Mouse (Mus musculus): ENCODE data around the gene Stk32c. TPM values are rescaled to one million over a fixed set of nuclear protein-coding genes. Genes with fewer than 3 reads are reported as not detected.

Gene Stk32c
- polyA plus RNA-seq (2012; rRNA removed): 0.08 and 0.13 TPM in 2 replicates

DNA sequence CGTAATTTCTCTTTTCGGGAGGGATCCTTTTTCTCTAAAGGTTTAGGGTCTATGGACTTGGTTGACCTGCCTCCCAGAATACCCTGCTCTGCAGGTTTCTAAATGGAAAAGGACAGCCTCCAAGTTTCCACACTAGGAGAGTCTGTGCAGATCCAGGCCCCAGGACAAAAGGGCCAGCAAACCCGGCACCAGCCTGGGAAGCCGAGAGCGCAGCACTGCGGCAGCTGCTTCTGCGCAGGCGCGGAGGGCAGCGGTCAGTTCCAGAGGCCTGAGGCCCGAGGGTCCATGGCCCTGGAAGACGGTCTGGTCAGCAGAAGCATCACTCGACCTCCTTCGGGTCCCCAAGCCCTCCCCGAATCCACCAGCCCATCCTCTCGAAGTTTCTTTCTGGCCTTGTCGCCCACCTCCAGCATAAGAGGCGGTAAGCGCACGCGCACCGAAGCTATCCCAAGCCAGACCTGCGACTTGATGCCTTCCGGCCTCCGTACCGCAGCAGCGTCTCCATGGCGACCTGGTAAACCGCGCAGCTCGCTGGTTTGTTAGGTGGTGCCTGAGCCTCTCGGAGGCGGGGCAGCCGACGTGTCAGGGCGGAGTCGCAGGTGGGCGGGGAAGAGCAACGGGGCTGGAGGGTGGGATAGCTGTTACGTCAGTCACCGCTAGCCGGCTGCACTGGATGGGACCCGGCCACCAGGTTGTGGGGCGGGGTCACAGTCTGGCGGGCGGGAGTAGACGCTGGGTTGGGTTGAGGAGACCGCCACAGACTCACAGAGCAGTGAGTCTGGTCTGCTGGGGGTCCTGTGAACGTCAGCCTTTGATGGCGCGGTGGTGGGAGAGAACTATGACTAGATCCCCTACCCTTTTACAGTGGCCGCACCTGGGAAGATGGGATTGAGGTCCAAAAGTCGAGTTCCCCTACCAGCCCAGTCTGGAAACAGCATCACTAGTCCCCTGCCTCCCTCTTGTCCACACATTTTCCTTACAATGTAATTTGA is at the start of gene Stk32c, which contains the start of gene Lrrc27:
Gene Stk32c, minus strand, starts transcription at position 554 of the 992 bp plus-strand sequence.
Gene Lrrc27, plus strand, starts transcription at position 235 of the 992 bp plus-strand sequence.

DNA sequence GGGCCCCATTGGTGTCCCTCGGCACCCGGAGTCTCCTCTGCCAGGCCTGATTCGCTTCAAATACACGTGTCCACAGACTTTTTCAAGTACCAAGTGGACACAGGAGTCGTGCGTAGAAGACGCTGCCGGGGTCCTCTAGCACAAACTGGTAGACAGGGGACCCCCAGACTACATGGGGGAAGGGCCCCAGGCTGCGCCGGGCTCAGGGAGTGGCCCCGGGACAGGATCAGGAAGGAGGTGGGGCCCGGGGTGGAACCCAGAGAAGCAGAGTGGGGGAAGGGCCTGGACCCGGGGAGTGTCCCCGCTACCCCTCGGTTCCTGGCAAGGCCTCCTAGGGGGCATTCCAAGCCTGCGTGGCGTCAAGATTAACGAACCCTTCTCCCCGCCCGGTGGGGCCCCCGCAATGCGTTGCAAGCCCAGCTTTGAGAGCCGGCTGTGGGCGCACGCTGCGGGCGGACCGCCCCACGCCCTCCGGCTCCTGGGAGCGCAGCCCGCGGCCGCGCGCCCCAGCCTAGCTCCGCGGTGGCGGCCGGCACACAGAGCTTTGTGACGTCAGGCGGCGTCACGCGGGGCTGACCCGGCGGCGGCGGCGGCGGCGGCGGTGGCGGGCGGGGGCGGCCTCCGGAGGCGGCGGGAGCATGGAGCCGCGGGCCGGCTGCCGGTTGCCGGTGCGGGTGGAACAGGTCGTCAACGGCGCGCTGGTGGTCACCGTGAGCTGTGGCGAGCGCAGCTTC is 34.9 kb upstream of the Stk32c start, which contains the start of gene Pwwp2b:
Gene Pwwp2b, plus strand, starts transcription at position 602 of the 734 bp plus-strand sequence.

DNA sequence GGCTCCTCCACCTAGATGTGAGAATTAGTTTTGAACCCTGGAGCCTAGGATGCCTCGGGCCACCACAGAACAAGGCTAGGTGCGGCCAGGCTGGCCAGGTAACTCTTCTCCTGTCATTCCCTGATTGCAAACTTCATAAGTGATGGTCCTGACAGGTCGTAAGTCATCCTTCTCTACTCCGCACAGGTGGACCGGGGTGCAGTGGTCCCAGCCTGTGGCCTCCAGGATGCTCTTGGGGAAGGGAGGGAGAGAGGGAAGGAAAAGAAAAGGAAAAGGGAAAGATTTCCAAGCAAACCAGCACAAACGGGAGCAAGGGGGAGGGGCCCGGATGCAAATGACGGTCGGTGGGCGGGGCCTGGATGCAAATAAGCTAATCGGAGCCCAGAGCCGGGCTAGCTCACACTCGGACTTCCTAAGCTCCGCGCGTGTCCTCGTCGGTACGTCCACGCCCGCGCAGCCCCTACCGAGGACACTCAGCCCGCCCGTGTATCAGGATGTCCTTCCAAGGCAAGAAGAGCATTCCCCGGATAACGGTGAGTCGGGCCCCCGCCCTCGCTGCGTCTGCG is 127.4 kb downstream of the Stk32c start, which contains the start of gene Dpysl4:
Gene Dpysl4, plus strand, starts transcription at position 373 of the 566 bp plus-strand sequence.

Other genes with a start within 250 kb of the Stk32c start
- 0.05 and 0.13 TPM in 2 replicates for gene Dpysl4, start 127.3 kb downstream of the Stk32c start, polyA plus RNA-seq (2012; rRNA removed)
- gene Lrrc27, start 319 bp downstream of the Stk32c start, polyA plus RNA-seq (2012; rRNA removed): 0.99 and 1.1 TPM in 2 replicates
- gene Pwwp2b, start 35.2 kb upstream of the Stk32c start, polyA plus RNA-seq (2012; rRNA removed): 1.3 and 1.4 TPM in 2 replicates
- gene Inpp5a, start 175.8 kb upstream of the Stk32c start, polyA plus RNA-seq (2012; rRNA removed): 3.2 and 3.5 TPM in 2 replicates

Data from liver, embryonic 18 days (tissue).